Mouse (Mus musculus): ENCODE data around the gene Pard6b. TPM values are rescaled to one million over a fixed set of nuclear protein-coding genes. Genes with fewer than 3 reads are reported as not detected.

Gene Pard6b
- total and polyA plus RNA-seq, 3 experiments, result 1.2 to 2.8 (median 1.3) TPM

- Histone ChIP-seq H3K36me3 (replicated peaks in 1 of 2; ENCODE audit: control insufficient read depth in 1 of 2, insufficient read depth in 1 of 2, low read length in 1 of 2) (no peaks in the 10 kb centered on the region), H3K27ac (ENCODE audit: insufficient read depth, low read depth) (no peak overlapping the region), H3K4me3 (replicated peaks in 1 of 3; ENCODE audit: low read depth in 2 of 3, low read length in 2 of 3, poor library complexity in 1 of 3) (no peak overlapping the region), H3K79me2 (replicated peaks; ENCODE audit: control insufficient read depth, extremely low read depth, insufficient read depth, poor library complexity, severe bottlenecking) (no peaks in the 10 kb centered on the region), H3K9ac (ENCODE audit: insufficient read depth, low read depth) (no peak overlapping the region), H3K9me3 (replicated peaks; ENCODE audit: low read length) (peaks cover 14% of the 10 kb centered on the region), H3K4me2 (ENCODE audit: insufficient read depth, low read depth, poor library complexity, severe bottlenecking) (no peak overlapping the region), H3K27me3 (replicated peaks) (no peaks in the 10 kb centered on the region), H3K4me1 (ENCODE audit: control insufficient read depth in 1 of 2, insufficient read depth in 2 of 2) (peaks cover 0 to 10% of the 10 kb centered on the region in 2 experiments; a peak in 1 of 4 replicates)
- in situ Hi-C loops (cut with MboI; ENCODE audit: low pct_ligation_motif_present, low pct_unique_long_range_greater_than_20kb, low sequenced_read_pairs), result no loop called here
- DNase-seq (ENCODE audit: extremely low read depth), result no peak
- dilution Hi-C loops (cut with MboI; ENCODE audit: extremely low pct_ligation_motif_present, extremely low pct_unique_long_range_greater_than_20kb, low sequenced_read_pairs), result no loop called here
- no peak for TF ChIP-seq RCOR1 (conservative IDR thresholded peaks at IDR 0.05; ENCODE audit: low read depth, low read length)
- TF ChIP-seq MEF2A (IDR thresholded peaks at IDR 0.05; ENCODE audit: borderline replicate concordance, low read depth, low read length), result no peak
- TF ChIP-seq ZKSCAN1 (IDR thresholded peaks at IDR 0.05; ENCODE audit: borderline replicate concordance, low read depth, low read length), result no peak
- TF ChIP-seq CHD1 (IDR thresholded peaks at IDR 0.05; ENCODE audit: low read depth, low read length), result no peak
- no peak for TF ChIP-seq ELF1 (IDR thresholded peaks at IDR 0.05; ENCODE audit: low read depth, low read length)
- no peak for TF ChIP-seq RAD21 (IDR thresholded peaks at IDR 0.05; ENCODE audit: low read depth, low read length)
- TF ChIP-seq CTCF (conservative IDR thresholded peaks at IDR 0.05 in 1 of 2, IDR thresholded peaks at IDR 0.05 in 1 of 2; ENCODE audit: low read depth in 2 of 2, low read length in 2 of 2), result no peak
- TF ChIP-seq IRF4 (IDR thresholded peaks at IDR 0.05; ENCODE audit: low read depth, low read length), result no peak
- no peak for TF ChIP-seq E2F4 (IDR thresholded peaks at IDR 0.05; ENCODE audit: insufficient replicate concordance, low read depth, low read length)
- TF ChIP-seq MAX (IDR thresholded peaks at IDR 0.05; ENCODE audit: low read length), result no peak
- no peak for TF ChIP-seq MAFK (IDR thresholded peaks at IDR 0.05; ENCODE audit: insufficient replicate concordance, low read length)
- TF ChIP-seq HCFC1 (IDR thresholded peaks at IDR 0.05; ENCODE audit: low read depth, low read length), result no peak
- no peak for TF ChIP-seq SIN3A (IDR thresholded peaks at IDR 0.05; ENCODE audit: low read length)
- no peak for TF ChIP-seq USF2 (conservative IDR thresholded peaks at IDR 0.05; ENCODE audit: low read depth, low read length)
- TF ChIP-seq KAT2A (IDR thresholded peaks at IDR 0.05; ENCODE audit: insufficient replicate concordance, low read length), result no peak
- no peak for TF ChIP-seq ZC3H11A (IDR thresholded peaks at IDR 0.05; ENCODE audit: low read depth, low read length)
- TF ChIP-seq SMC3 (IDR thresholded peaks at IDR 0.05; ENCODE audit: low read depth, low read length), result no peak
Observed at GRCm38 (mm10) chr2:168125288-168126089, 44.7 kb downstream of the Pard6b start.

GRCm38 (mm10) chr2:168127767-168128166 is 47.0 kb downstream of the Pard6b start:
- Histone ChIP-seq H3K27me3 (replicated peaks) (no peaks in the 10 kb centered on the region), H3K9ac (ENCODE audit: insufficient read depth, low read depth) (no peak overlapping the region), H3K4me3 (replicated peaks in 1 of 3; ENCODE audit: low read depth in 2 of 3, low read length in 2 of 3, poor library complexity in 1 of 3) (no peak overlapping the region), H3K79me2 (replicated peaks; ENCODE audit: control insufficient read depth, extremely low read depth, insufficient read depth, poor library complexity, severe bottlenecking) (no peaks in the 10 kb centered on the region), H3K4me1 (ENCODE audit: control insufficient read depth in 1 of 2, insufficient read depth in 2 of 2) (peaks cover 0 to 10% of the 10 kb centered on the region in 2 experiments; a peak in 1 of 4 replicates), H3K36me3 (replicated peaks in 1 of 2; ENCODE audit: control insufficient read depth in 1 of 2, insufficient read depth in 1 of 2, low read length in 1 of 2) (no peaks in the 10 kb centered on the region), H3K9me3 (replicated peaks; ENCODE audit: low read length) (peaks cover 5% of the 10 kb centered on the region), H3K27ac (ENCODE audit: insufficient read depth, low read depth) (no peak overlapping the region), H3K4me2 (ENCODE audit: insufficient read depth, low read depth, poor library complexity, severe bottlenecking) (no peak overlapping the region)
- in situ Hi-C loops (cut with MboI; ENCODE audit: low pct_ligation_motif_present, low pct_unique_long_range_greater_than_20kb, low sequenced_read_pairs) (no loop called here), dilution Hi-C loops (cut with MboI; ENCODE audit: extremely low pct_ligation_motif_present, extremely low pct_unique_long_range_greater_than_20kb, low sequenced_read_pairs) (no loop called here)
- TF ChIP-seq CHD2 (IDR thresholded peaks at IDR 0.05; ENCODE audit: low read length) (no peak), TBP (conservative IDR thresholded peaks at IDR 0.05; ENCODE audit: low read depth, low read length) (no peak), ZKSCAN1 (IDR thresholded peaks at IDR 0.05; ENCODE audit: borderline replicate concordance, low read depth, low read length) (no peak), ZMIZ1 (IDR thresholded peaks at IDR 0.05; ENCODE audit: low read depth, low read length) (no peak), USF1 (IDR thresholded peaks at IDR 0.05; ENCODE audit: low read depth, low read length) (no peak), MXI1 (IDR thresholded peaks at IDR 0.05; ENCODE audit: low read depth, low read length) (no peak), SMC3 (IDR thresholded peaks at IDR 0.05; ENCODE audit: low read depth, low read length) (no peak), NELFE (IDR thresholded peaks at IDR 0.05; ENCODE audit: low read depth, low read length) (no peak), EP300 (IDR thresholded peaks at IDR 0.05; ENCODE audit: low read length) (no peak), JUND (conservative IDR thresholded peaks at IDR 0.05; ENCODE audit: low read depth, low read length) (no peak), MEF2A (IDR thresholded peaks at IDR 0.05; ENCODE audit: borderline replicate concordance, low read depth, low read length) (no peak), POLR2AphosphoS2 (IDR thresholded peaks at IDR 0.05; ENCODE audit: low read depth, low read length) (no peak)
- DNase-seq (ENCODE audit: extremely low read depth), result no peak

Measured in CH12.LX (cell line).